8 mouse cellular contexts compared by ENCODE assay signal in the genomic region with DNA sequence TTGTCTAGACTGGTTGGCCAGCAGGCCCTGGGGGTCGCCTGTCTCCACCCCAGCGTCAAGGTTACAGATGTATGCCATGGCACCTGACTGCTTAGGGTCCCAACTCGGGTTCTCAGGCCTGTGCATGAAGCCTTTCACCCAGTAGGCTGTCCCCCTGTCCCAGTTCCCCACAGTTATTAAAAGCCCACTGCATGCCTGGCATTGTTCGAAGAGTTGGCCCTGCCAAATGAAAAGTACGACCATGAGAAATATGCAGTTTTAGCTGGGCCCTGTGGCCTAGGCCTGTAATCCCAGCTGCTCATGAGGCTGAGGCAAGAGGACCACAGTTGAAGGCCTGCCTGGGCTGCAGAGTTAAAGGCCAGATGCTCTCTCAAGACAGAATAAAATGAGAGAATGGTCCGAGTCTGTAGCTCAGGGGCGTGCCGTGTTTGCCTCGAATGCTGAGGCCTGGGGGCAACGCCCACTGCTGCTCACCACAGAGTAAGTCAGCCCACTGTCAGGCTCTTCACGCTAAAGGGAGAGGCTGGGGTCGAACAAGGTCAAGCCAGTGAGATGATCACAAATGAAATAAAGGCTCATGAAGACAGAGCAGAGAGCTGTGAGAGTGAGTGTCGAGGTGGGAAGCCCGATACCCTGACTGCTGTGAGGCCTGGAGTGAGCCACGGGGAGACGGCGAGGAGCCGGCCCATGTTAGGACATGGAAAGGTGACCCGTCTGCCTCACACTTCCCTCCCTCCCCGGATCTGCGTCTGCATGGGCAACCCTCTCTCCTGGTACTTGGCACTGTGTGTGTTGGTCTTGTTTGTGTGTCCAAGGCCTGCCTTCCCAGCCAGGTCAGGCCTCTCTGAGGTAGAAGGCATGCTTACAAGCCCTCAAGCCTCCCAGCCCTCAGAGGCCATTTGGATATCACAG.
DNase-seq lines count a peak whose midpoint lies in the region; ATAC-seq and TF ChIP-seq lines count a peak whose summit lies in the region.
"Had no signal": no experiment of that assay in that cellular context is flagged by ENCODE, and none has a peak within 500 bp of the region (broad histone marks: within the 10 kb centered on the region; RNA-seq: fewer than 3 reads in every experiment).

No protein-coding gene starts in this region.

- TF ChIP-seq CTCF in midbrain, postnatal 0 days (IDR thresholded peaks at IDR 0.05) = no peak

- no peaks in the 10 kb centered on the region for H3K9me3 ChIP-seq in heart, embryonic 13.5 days
- H3K9me3 ChIP-seq in midbrain, embryonic 13.5 days = no peaks in the 10 kb centered on the region
- no peaks in the 10 kb centered on the region for H3K9me3 ChIP-seq in midbrain, postnatal 0 days (ENCODE audit: low read length)
- H3K9me3 ChIP-seq in forebrain, embryonic 13.5 days (replicated peaks) = no peaks in the 10 kb centered on the region

- H3K4me1 ChIP-seq in heart, embryonic 13.5 days = peaks cover 90% of the 10 kb centered on the region
- peaks cover 71% of the 10 kb centered on the region for H3K4me1 ChIP-seq in midbrain, embryonic 13.5 days (replicated peaks)
- H3K4me1 ChIP-seq in midbrain, postnatal 0 days (ENCODE audit: insufficient read depth, low read length) = peaks cover 13% of the 10 kb centered on the region; the same call in 1 of the 2 replicates
- H3K4me1 ChIP-seq in forebrain, embryonic 13.5 days = peaks cover 67% of the 10 kb centered on the region

- no peak overlapping the region for H3K4me3 ChIP-seq in heart, embryonic 13.5 days
- no peak overlapping the region for H3K4me3 ChIP-seq in midbrain, embryonic 13.5 days (replicated peaks)
- no peak overlapping the region for H3K4me3 ChIP-seq in midbrain, postnatal 0 days (ENCODE audit: low read depth, low read length)
- H3K4me3 ChIP-seq in forebrain, embryonic 13.5 days = no peak overlapping the region
- H3K4me3 ChIP-seq: layer of hippocampus, adult 2 months had no signal

- H3K27ac ChIP-seq in heart, embryonic 13.5 days (replicated peaks) = peak overlapping the region; percentile 37; the same call in 1 of the 2 replicates
- 0 out of 2 replicates have a peak overlapping the region, but pooled peaks have one; percentile 15 for H3K27ac ChIP-seq in midbrain, embryonic 13.5 days
- H3K27ac ChIP-seq in midbrain, postnatal 0 days (ENCODE audit: low read depth, low read length) = no peak overlapping the region
- peak overlapping the region; percentile 37 for H3K27ac ChIP-seq in forebrain, embryonic 13.5 days

- H3K4me2 ChIP-seq in heart, embryonic 13.5 days = no peak overlapping the region
- H3K4me2 ChIP-seq in midbrain, embryonic 13.5 days (replicated peaks) = no peak overlapping the region
- no peak overlapping the region for H3K4me2 ChIP-seq in midbrain, postnatal 0 days (ENCODE audit: low read depth, low read length, poor library complexity, severe bottlenecking)
- H3K4me2 ChIP-seq in forebrain, embryonic 13.5 days = no peak overlapping the region

- H3K36me3 ChIP-seq in heart, embryonic 13.5 days = no peaks in the 10 kb centered on the region
- H3K36me3 ChIP-seq in midbrain, embryonic 13.5 days = no peaks in the 10 kb centered on the region
- no peaks in the 10 kb centered on the region for H3K36me3 ChIP-seq in midbrain, postnatal 0 days (ENCODE audit: insufficient read depth, low read length)
- no peaks in the 10 kb centered on the region for H3K36me3 ChIP-seq in forebrain, embryonic 13.5 days (ENCODE audit: poor library complexity, severe bottlenecking)

- WGBS in heart, embryonic 13.5 days = 60% methylated on average over 21 of the region's 21 CpGs
- 80% methylated on average over 21 of the region's 21 CpGs for WGBS in midbrain, embryonic 13.5 days
- WGBS in midbrain, postnatal 0 days = 73% methylated on average over 20 of the region's 21 CpGs
- 83% methylated on average over 21 of the region's 21 CpGs for WGBS in forebrain, embryonic 13.5 days

- no peak for ATAC-seq in heart, embryonic 13.5 days (ENCODE audit: extremely low read depth, insufficient number of reproducible peaks, low FRiP score, low TSS enrichment)
- no peak for ATAC-seq in midbrain, embryonic 13.5 days
- ATAC-seq in midbrain, postnatal 0 days (ENCODE audit: low FRiP score) = no peak
- ATAC-seq in forebrain, embryonic 13.5 days = no peak

- no peaks in the 10 kb centered on the region for H3K27me3 ChIP-seq in heart, embryonic 13.5 days (replicated peaks)
- H3K27me3 ChIP-seq in midbrain, embryonic 13.5 days = no peaks in the 10 kb centered on the region
- H3K27me3 ChIP-seq in midbrain, postnatal 0 days (ENCODE audit: insufficient read depth, low read length) = no peaks in the 10 kb centered on the region
- H3K27me3 ChIP-seq in forebrain, embryonic 13.5 days = no peaks in the 10 kb centered on the region

- H3K9ac ChIP-seq in heart, embryonic 13.5 days = peak overlapping the region; percentile 56
- 0 out of 2 replicates have a peak overlapping the region, but pooled peaks have one; percentile 24 for H3K9ac ChIP-seq in midbrain, embryonic 13.5 days (replicated peaks)
- no peak overlapping the region for H3K9ac ChIP-seq in midbrain, postnatal 0 days (replicated peaks; ENCODE audit: low read length, poor library complexity, severe bottlenecking)
- 0 out of 2 replicates have a peak overlapping the region, but pooled peaks have one; percentile 38 for H3K9ac ChIP-seq in forebrain, embryonic 13.5 days

- DNase-seq in heart, adult 9 months (ENCODE audit: low spot score in 2 of 2) = no peak
- no peak for DNase-seq in midbrain, postnatal 0 days (ENCODE audit: low spot score)
- DNase-seq in skeletal muscle tissue, adult 2 months (ENCODE audit: low read depth, low spot score) = peak; percentile 81
- DNase-seq in right cerebral cortex, adult 2 months (ENCODE audit: low spot score in 2 of 2) = no peak
